Mouse (Mus musculus) ES-E14 (cell line): ENCODE measurements around the gene Tescl.

Experiments used
- CHD2 ChIP-seq: IDR thresholded peaks from 2 replicates; pipeline ENCODE4 v1.6.1; 2014; ENCODE audit warnings: mild to moderate bottlenecking, low read depth, low read length, inconsistent platforms
- HCFC1 ChIP-seq: IDR thresholded peaks from 2 replicates; pipeline ENCODE4 v1.6.1; 2012; ENCODE audit warnings: low read length, inconsistent platforms, borderline replicate concordance; ENCODE audit not compliant: insufficient read depth
- MAFK ChIP-seq: IDR thresholded peaks from 2 replicates; pipeline ENCODE4 v1.6.1; 2014; ENCODE audit warnings: mild to moderate bottlenecking, low read depth, low read length, inconsistent platforms; ENCODE audit not compliant: insufficient read depth
- ZC3H11A ChIP-seq: IDR thresholded peaks from 2 replicates; pipeline ENCODE4 v1.6.1; 2012; ENCODE audit warnings: low read depth, mild to moderate bottlenecking, inconsistent platforms, low read length, borderline replicate concordance
- ZNF384 ChIP-seq: IDR thresholded peaks from 2 replicates; pipeline ENCODE4 v1.6.1; 2012; ENCODE audit warnings: low read depth, low read length, inconsistent platforms

- TF ChIP-seq HCFC1 (no peak), ZC3H11A (no peak), MAFK (no peak), ZNF384 (no peak), CHD2 (no peak)
These were observed 43.5 kb upstream of the Tescl start for GRCm38 (mm10) chr7:24377091-24377865.
